Mouse (Mus musculus): ENCODE data around the gene Wnk1.
A peak's percentile ranks its signal among the peaks of the same experiment; 100 is the strongest.

Wnk1 gene

GRCm38 (mm10) chr6:119902204-119903080 is 136.0 kb downstream of the Wnk1 start, which contains the start of gene Rad52:
Gene Rad52 (plus strand): TSS chr6:119902698.
- peak; percentile 89 to 90 for DNase-seq

GRCm38 (mm10) chr6:119892711-119893110 is 145.8 kb downstream of the Wnk1 start:
- no peak for DNase-seq

GRCm38 (mm10) chr6:119883151-119883550 is 155.3 kb downstream of the Wnk1 start:
- no peak for DNase-seq

All from cerebellum, postnatal 14 days (tissue).